Mouse (Mus musculus) cortical plate, adult 2 months (tissue): ENCODE data around the gene Ifna13. TPM values are rescaled to one million over a fixed set of nuclear protein-coding genes. Genes with fewer than 3 reads are reported as not detected.

ENCODE experiments used
- H3K27ac ChIP-seq: fragments of 200-500 bp; 2 replicates; pipeline ENCODE4 v1.5.1; 2012; ENCODE audit warnings: low read length, control low read depth, inconsistent platforms; ENCODE audit not compliant: insufficient read depth
- H3K4me1 ChIP-seq: fragments of 200-500 bp; 2 replicates; pipeline ENCODE4 v1.6.1; 2011; ENCODE audit warnings: low read length; ENCODE audit not compliant: control insufficient read depth, insufficient read depth
- H3K4me3 ChIP-seq: fragments of 200-500 bp; 2 replicates; pipeline ENCODE4 v1.5.1; 2011; ENCODE audit warnings: mild to moderate bottlenecking, low read length, control low read depth; ENCODE audit not compliant: insufficient read depth
- CTCF ChIP-seq: fragments of 200-500 bp; IDR thresholded peaks from 2 replicates; pipeline ENCODE4 v1.5.1; 2011; ENCODE audit warnings: mild to moderate bottlenecking, control low read depth, low read length; ENCODE audit not compliant: insufficient read depth; ENCODE audit errors: extremely low read depth
- POLR2A ChIP-seq: fragments of 200-500 bp; IDR thresholded peaks from 2 replicates; pipeline ENCODE4 v1.6.1; 2011; ENCODE audit warnings: mild to moderate bottlenecking, low read length, control low read depth; ENCODE audit not compliant: insufficient read depth; ENCODE audit errors: extremely low read depth
- polyA plus RNA-seq: library from polyadenylated mRNA; depleted of rRNA; stranded (reverse); fragments of >200 nt; gene quantifications from 2 replicates; pipeline ENCODE4 v1.2.3, GENCODE M21; 2012; rRNA removed

Gene Ifna13
- not detected in 2 replicates for polyA plus RNA-seq

DNA sequence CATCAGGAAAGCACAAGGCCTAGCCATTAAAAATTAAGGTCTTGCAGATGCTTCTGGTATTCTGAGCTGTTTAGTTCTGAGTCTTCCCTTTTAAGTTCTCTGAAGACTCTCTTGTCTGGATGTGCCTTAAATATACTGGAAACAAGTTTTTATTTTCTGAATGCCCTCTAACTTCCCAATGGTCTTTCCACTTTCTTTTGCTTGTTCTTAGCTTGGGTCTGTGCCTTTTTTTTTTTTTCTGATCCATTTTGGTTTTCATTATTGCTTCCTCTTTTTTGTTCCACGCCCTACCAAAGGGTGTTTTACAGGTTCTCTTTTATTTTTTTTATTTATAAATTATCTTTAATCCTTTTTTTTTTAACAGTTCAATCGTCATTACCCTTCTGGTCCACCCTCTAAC lies at the start of gene Ifna13:
Gene Ifna13, minus strand, starts transcription at position 101 of the 400 bp plus-strand sequence.
- no peak within 1 kb of the TSS for H3K4me3 ChIP-seq
- TF ChIP-seq POLR2A (no peak), CTCF (no peak)
- H3K27ac ChIP-seq: no peak within 1 kb of the TSS
- H3K4me1 ChIP-seq: no peaks in the 10 kb centered on the region

DNA sequence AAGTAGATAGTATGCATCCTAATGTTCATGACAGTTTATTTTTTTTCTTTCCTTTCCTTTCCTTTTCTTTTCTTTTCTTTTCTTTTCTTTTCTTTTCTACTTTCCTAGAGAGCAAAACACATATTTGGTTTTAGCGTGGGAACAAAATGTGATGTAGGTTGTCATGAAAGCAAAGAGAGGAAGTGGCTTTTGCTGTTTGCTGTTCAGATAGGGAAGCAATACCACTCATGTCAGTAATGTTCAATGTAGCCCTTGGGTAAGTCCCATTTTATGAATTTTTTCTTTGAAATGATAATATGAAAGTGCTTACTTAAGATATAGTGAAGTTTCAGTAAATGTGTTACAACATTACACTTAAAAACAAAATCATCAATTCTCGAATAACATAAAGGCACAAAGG lies 49.1 kb upstream of the Ifna13 start:
- Histone ChIP-seq H3K27ac (no peak overlapping the region), H3K4me3 (no peak overlapping the region), H3K4me1 (no peaks in the 10 kb centered on the region)
- no peak for TF ChIP-seq CTCF
- no peak for TF ChIP-seq POLR2A

DNA sequence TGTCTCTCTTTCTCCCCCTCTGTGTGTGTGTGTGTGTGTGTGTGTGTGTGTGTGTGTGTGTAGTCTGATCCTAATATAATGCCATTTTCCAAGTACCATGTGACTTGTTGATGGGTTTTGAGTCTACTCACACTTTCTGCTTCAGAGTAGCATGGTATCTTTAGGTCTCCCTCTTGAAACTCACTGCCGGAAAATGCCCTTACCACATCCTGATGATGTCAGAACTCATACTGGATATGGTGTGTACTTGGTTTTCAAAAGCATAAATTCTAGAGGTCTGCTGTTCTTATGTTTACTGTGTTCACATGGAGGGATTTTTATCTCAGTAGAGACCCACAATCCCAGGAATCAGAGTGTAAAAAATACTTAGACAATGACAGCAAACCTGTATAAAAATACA lies 48.3 kb upstream of the Ifna13 start:
- no peaks in the 10 kb centered on the region for H3K4me1 ChIP-seq
- no peak overlapping the region for H3K4me3 ChIP-seq
- no peak overlapping the region for H3K27ac ChIP-seq
- TF ChIP-seq POLR2A (no peak), CTCF (no peak)

DNA sequence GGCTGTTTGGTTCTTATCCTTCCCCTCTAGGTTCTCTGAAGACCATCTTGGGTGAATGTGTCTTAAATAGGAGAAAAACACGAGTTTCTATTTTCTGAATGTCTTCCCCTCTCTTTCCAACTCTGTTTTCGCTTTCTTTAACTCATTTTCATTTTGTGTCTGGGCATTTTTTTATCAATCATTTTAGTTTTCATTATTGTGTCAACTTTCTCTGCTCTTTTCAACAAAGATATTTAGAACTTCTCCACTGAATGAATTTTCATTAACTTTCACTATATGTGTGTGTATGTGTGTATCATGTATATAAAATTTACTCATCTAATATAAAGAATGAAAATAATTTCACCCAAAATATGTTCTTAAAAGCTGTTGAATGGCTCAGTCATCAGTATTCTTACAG lies 47.0 kb upstream of the Ifna13 start, which contains the start of gene Ifnab:
Gene Ifnab, minus strand, starts transcription at position 101 of the 400 bp plus-strand sequence.
- TF ChIP-seq POLR2A: no peak
- TF ChIP-seq CTCF: no peak
- Histone ChIP-seq H3K27ac (no peak within 1 kb of the TSS), H3K4me1 (no peaks in the 10 kb centered on the region), H3K4me3 (no peak within 1 kb of the TSS)

- Histone ChIP-seq H3K4me3 (no peak within 1 kb of the TSS), H3K27ac (no peak within 1 kb of the TSS), H3K4me1 (no peaks in the 10 kb centered on the region)
- TF ChIP-seq CTCF (no peak), POLR2A (no peak)
These were observed 39.6 kb upstream of the Ifna13 start, which contains the start of gene Ifna2 for GRCm38 (mm10) chr4:88683812-88684211. TSS of gene Ifna2 (minus strand) at chr4:88683912.

GRCm38 (mm10) chr4:88681353-88681752 lies 37.1 kb upstream of the Ifna13 start:
- Histone ChIP-seq H3K4me1 (no peaks in the 10 kb centered on the region), H3K4me3 (no peak overlapping the region), H3K27ac (no peak overlapping the region)
- TF ChIP-seq POLR2A: no peak
- no peak for TF ChIP-seq CTCF

DNA sequence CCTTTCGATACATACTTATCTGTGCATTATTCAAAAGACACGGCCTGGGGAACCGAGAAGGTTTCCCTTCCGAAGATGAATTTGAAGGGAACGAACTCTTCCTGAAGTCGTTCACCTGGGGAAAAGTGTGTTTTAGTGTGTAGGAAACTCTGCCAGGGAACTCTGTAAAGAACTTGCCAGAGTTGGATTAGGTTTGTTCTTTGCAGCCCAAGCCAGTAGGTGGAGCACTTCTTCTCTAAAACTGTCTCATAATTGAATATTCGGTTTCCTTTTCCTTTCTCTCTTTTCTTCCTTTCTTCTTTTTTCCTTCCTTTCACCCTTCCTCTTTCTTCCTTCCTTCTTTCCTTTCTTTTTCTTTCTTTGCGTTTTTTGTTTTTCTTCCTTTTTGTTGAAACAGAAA lies 36.1 kb upstream of the Ifna13 start:
- H3K4me3 ChIP-seq: no peak overlapping the region
- H3K27ac ChIP-seq: no peak overlapping the region
- TF ChIP-seq CTCF: peak; percentile 17; the same call in 1 of the 2 replicates
- no peak for TF ChIP-seq POLR2A
- H3K4me1 ChIP-seq: no peaks in the 10 kb centered on the region

- TF ChIP-seq CTCF: no peak
- TF ChIP-seq POLR2A: no peak
- H3K4me3 ChIP-seq: no peak within 1 kb of the TSS
- no peaks in the 10 kb centered on the region for H3K4me1 ChIP-seq
- H3K27ac ChIP-seq: no peak within 1 kb of the TSS
These were observed 32.6 kb upstream of the Ifna13 start, which contains the start of gene Ifna16 for GRCm38 (mm10) chr4:88676824-88677223. TSS of gene Ifna16 (minus strand) at chr4:88676924.

- Histone ChIP-seq H3K27ac (no peak overlapping the region), H3K4me3 (no peak overlapping the region), H3K4me1 (no peaks in the 10 kb centered on the region)
- TF ChIP-seq POLR2A (no peak), CTCF (no peak)
These were observed 11.2 kb upstream of the Ifna13 start for GRCm38 (mm10) chr4:88655461-88655860.

DNA sequence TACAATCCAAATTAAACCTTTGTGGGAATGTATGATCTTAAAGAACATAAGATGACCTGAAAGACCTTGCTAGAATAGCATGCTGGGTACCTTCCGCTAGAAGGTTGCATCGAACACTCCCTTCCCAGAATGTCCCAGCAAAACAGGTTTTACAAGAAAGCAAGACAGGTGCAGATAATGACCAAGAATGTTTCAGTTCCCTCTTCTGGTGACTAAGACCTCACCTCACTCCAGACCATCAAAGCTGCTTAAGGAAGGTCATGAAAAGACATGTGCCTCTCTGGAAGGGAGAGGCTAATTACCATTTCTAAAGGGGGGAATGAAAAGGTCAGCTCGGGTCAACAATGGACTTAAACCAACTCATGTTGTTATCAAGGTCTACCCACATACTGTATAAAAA lies 9.4 kb upstream of the Ifna13 start:
- no peak for TF ChIP-seq CTCF
- no peak for TF ChIP-seq POLR2A
- no peak overlapping the region for H3K4me3 ChIP-seq

DNA sequence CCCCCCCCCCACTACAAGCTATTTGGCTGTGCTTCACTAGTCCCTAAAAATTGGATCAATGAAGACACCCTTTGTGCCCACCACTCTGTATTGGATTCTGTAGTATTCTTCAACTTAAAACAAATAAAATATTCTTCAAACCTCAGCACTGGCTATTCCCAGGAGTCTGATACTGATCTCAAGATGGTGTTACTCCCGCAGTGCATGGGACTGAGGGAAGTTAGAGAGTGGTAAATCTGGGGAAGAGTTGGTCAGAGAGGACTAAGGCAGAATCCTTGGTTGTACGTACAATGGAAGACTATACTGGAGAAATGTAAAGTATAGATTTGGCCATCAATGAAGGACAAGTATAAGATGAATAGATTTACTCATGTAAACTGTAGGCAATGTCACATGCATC lies 1.7 kb downstream of the Ifna13 start:
- Histone ChIP-seq H3K4me1 (no peaks in the 10 kb centered on the region), H3K4me3 (no peak overlapping the region), H3K27ac (no peak overlapping the region)
- TF ChIP-seq CTCF (no peak), POLR2A (no peak)

More for the DNA sequence above, 9.4 kb upstream of the Ifna13 start:
- Histone ChIP-seq H3K4me1 (no peaks in the 10 kb centered on the region), H3K27ac (no peak overlapping the region)
